Mouse (Mus musculus) cortical plate, adult 2 months (tissue): Measurements from ENCODE around the gene Apba3.

ENCODE experiments used
- CTCF ChIP-seq: fragments of 200-500 bp; IDR thresholded peaks from 2 replicates; pipeline ENCODE4 v1.5.1; 2011; ENCODE audit warnings: mild to moderate bottlenecking, control low read depth, low read length; ENCODE audit not compliant: insufficient read depth; ENCODE audit errors: extremely low read depth
- POLR2A ChIP-seq: fragments of 200-500 bp; IDR thresholded peaks from 2 replicates; pipeline ENCODE4 v1.6.1; 2011; ENCODE audit warnings: mild to moderate bottlenecking, low read length, control low read depth; ENCODE audit not compliant: insufficient read depth; ENCODE audit errors: extremely low read depth

GRCm38 (mm10) chr10:81319330-81319699 lies 52.6 kb downstream of the Apba3 start:
- TF ChIP-seq CTCF (peak; percentile 11; the same call in 1 of the 2 replicates), POLR2A (no peak)
